Mouse (Mus musculus) ES-E14 (cell line): ENCODE data around the gene Ezr.

Experiments
- CHD2 ChIP-seq: IDR thresholded peaks from 2 replicates; pipeline ENCODE4 v1.6.1; 2014; ENCODE audit warnings: mild to moderate bottlenecking, low read depth, low read length, inconsistent platforms
- HCFC1 ChIP-seq: IDR thresholded peaks from 2 replicates; pipeline ENCODE4 v1.6.1; 2012; ENCODE audit warnings: low read length, inconsistent platforms, borderline replicate concordance; ENCODE audit not compliant: insufficient read depth
- MAFK ChIP-seq: IDR thresholded peaks from 2 replicates; pipeline ENCODE4 v1.6.1; 2014; ENCODE audit warnings: mild to moderate bottlenecking, low read depth, low read length, inconsistent platforms; ENCODE audit not compliant: insufficient read depth
- ZC3H11A ChIP-seq: IDR thresholded peaks from 2 replicates; pipeline ENCODE4 v1.6.1; 2012; ENCODE audit warnings: low read depth, mild to moderate bottlenecking, inconsistent platforms, low read length, borderline replicate concordance
- ZNF384 ChIP-seq: IDR thresholded peaks from 2 replicates; pipeline ENCODE4 v1.6.1; 2012; ENCODE audit warnings: low read depth, low read length, inconsistent platforms

DNA sequence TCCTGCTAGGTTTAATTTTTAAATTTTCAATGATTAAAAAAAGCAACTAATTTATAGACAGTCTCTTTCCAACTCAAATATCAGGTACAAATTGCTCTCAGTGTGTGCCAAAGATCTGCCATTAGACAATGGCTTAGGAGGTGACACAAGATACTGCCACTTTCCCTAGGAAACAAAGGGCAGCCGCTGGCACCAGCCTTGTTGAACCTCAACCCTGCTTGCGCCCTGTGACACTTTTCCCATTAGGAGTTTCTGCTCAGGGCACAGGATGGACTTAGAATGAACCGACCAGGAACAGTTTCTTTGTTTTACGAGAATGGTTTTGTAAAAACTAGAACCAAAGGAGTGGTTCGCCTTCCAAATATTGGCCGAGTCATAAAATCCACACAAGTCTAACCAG is 6.5 kb downstream of the Ezr start:
- TF ChIP-seq CHD2 (no peak), HCFC1 (no peak), ZNF384 (no peak), MAFK (no peak), ZC3H11A (no peak)
